Mouse (Mus musculus) embryo, embryonic 11.5 days (tissue): Measurements from ENCODE around the gene Mrpl35.
"Not testable (repeated sequence)": the region's sequence is repeated elsewhere in the genome, so short reads cannot be mapped to it uniquely, and the experiment has no call there.

ENCODE experiments used
- DNase-seq: peaks from one replicate; pipeline ENCODE4 v3.0.0-alpha.2; 2012; ENCODE audit warnings: low read depth, low spot score

Gene Mrpl35

GRCm38 (mm10) chr6:71826869-71827268, at the start of gene Mrpl35:
Gene Mrpl35, minus strand, starts transcription at chr6:71826969.
- DNase-seq = no peak

GRCm38 (mm10) chr6:71871396-71871795, 44.6 kb upstream of the Mrpl35 start:
- DNase-seq = no peak

- DNase-seq = no peak
Observed at GRCm38 (mm10) chr6:71868809-71869208, 42.0 kb upstream of the Mrpl35 start.

- no peak for DNase-seq
Observed at GRCm38 (mm10) chr6:71867751-71868150, 41.0 kb upstream of the Mrpl35 start.

GRCm38 (mm10) chr6:71846906-71847305, 20.1 kb upstream of the Mrpl35 start:
- DNase-seq = not testable (repeated sequence)

- DNase-seq = no peak
Observed at GRCm38 (mm10) chr6:71840597-71841290, 14.0 kb upstream of the Mrpl35 start.

- DNase-seq = no peak
Observed at GRCm38 (mm10) chr6:71839815-71840214, 13.0 kb upstream of the Mrpl35 start.

GRCm38 (mm10) chr6:71836811-71837210, 10.0 kb upstream of the Mrpl35 start:
- no peak for DNase-seq

GRCm38 (mm10) chr6:71831581-71831960, 4.8 kb upstream of the Mrpl35 start:
- peak; percentile 90 for DNase-seq

GRCm38 (mm10) chr6:71830690-71831580, 4.2 kb upstream of the Mrpl35 start, which contains the start of gene Immt:
Gene Immt, plus strand, starts transcription at chr6:71831331.
- peak; percentile 92 for DNase-seq

- no peak for DNase-seq
Observed at GRCm38 (mm10) chr6:71829768-71830167, 3.0 kb upstream of the Mrpl35 start.

GRCm38 (mm10) chr6:71823961-71824360, 2.8 kb downstream of the Mrpl35 start:
- no peak for DNase-seq

GRCm38 (mm10) chr6:71823488-71823887, 3.3 kb downstream of the Mrpl35 start:
- DNase-seq = peak; percentile 79

- DNase-seq = no peak
Observed at GRCm38 (mm10) chr6:71823085-71823484, 3.7 kb downstream of the Mrpl35 start.

- DNase-seq = no peak
Observed at GRCm38 (mm10) chr6:71819764-71820292, 6.9 kb downstream of the Mrpl35 start.

GRCm38 (mm10) chr6:71812820-71813219, 13.9 kb downstream of the Mrpl35 start:
- DNase-seq = no peak

GRCm38 (mm10) chr6:71809890-71810289, 16.9 kb downstream of the Mrpl35 start:
- no peak for DNase-seq

GRCm38 (mm10) chr6:71806713-71807112, 20.1 kb downstream of the Mrpl35 start:
- no peak for DNase-seq

GRCm38 (mm10) chr6:71804061-71804829, 22.5 kb downstream of the Mrpl35 start:
- DNase-seq = peak; percentile 73

- no peak for DNase-seq
Observed at GRCm38 (mm10) chr6:71803609-71804008, 23.2 kb downstream of the Mrpl35 start.

GRCm38 (mm10) chr6:71801714-71802094, 25.1 kb downstream of the Mrpl35 start:
- no peak for DNase-seq
